Mouse (Mus musculus): ENCODE data around the gene Hand2. TPM values are rescaled to one million over a fixed set of nuclear protein-coding genes. Genes with fewer than 3 reads are reported as not detected.
A peak's percentile ranks its signal among the peaks of the same experiment; 100 is the strongest.

Gene Hand2
- polyA plus RNA-seq, 1 experiment: not detected

- no peak overlapping the region for H3K4me3 ChIP-seq
- TF ChIP-seq REST (IDR thresholded peaks at IDR 0.05; ENCODE audit: insufficient read depth, insufficient read length) (no peak), TCF12 (IDR thresholded peaks at IDR 0.05; ENCODE audit: insufficient read depth, poor library complexity, severe bottlenecking) (no peak), E2F4 (IDR thresholded peaks at IDR 0.05; ENCODE audit: insufficient read depth) (no peak)
- peaks cover 31% of the 10 kb centered on the region for H3K27me3 ChIP-seq (ENCODE audit: control insufficient read depth, insufficient read depth, insufficient read length)
- no peaks in the 10 kb centered on the region for H3K79me2 ChIP-seq (ENCODE audit: control insufficient read depth, insufficient read depth)
- no peak overlapping the region for H3ac ChIP-seq (ENCODE audit: control insufficient read depth, insufficient read length)
- no peaks in the 10 kb centered on the region for H3K36me3 ChIP-seq (ENCODE audit: control insufficient read depth, insufficient read depth)
- H3K4me2 ChIP-seq (ENCODE audit: low read depth): no peak overlapping the region
Measured at GRCm38 (mm10) chr8:57339711-57340650, 19.2 kb downstream of the Hand2 start.

GRCm38 (mm10) chr8:57340840-57341540, 20.2 kb downstream of the Hand2 start:
- Histone ChIP-seq H3K27me3 (ENCODE audit: control insufficient read depth, insufficient read depth, insufficient read length) (peaks cover 34% of the 10 kb centered on the region), H3ac (ENCODE audit: control insufficient read depth, insufficient read length) (no peak overlapping the region), H3K36me3 (ENCODE audit: control insufficient read depth, insufficient read depth) (no peaks in the 10 kb centered on the region), H3K4me2 (ENCODE audit: low read depth) (peak overlapping the region; percentile 2), H3K79me2 (ENCODE audit: control insufficient read depth, insufficient read depth) (no peaks in the 10 kb centered on the region), H3K4me3 (no peak overlapping the region)
- no peak for TF ChIP-seq USF1 (IDR thresholded peaks at IDR 0.05; ENCODE audit: low read depth)
- TF ChIP-seq TCF12 (IDR thresholded peaks at IDR 0.05; ENCODE audit: insufficient read depth, poor library complexity, severe bottlenecking): no peak
- TF ChIP-seq POLR2AphosphoS2 (IDR thresholded peaks at IDR 0.05; ENCODE audit: insufficient read length, low read depth): no peak
- no peak for TF ChIP-seq TCF3 (IDR thresholded peaks at IDR 0.05; ENCODE audit: insufficient read length, low read depth)
- no peak for TF ChIP-seq CEBPB (IDR thresholded peaks at IDR 0.05; ENCODE audit: insufficient read depth, poor library complexity, severe bottlenecking)
- TF ChIP-seq SRF (IDR thresholded peaks at IDR 0.05; ENCODE audit: control insufficient read depth, insufficient read length, low read depth): no peak
- no peak for TF ChIP-seq REST (IDR thresholded peaks at IDR 0.05; ENCODE audit: insufficient read depth, insufficient read length)
- TF ChIP-seq MYOD1 (IDR thresholded peaks at IDR 0.05; ENCODE audit: control insufficient read depth in 1 of 3, insufficient read length in 2 of 3, low read depth in 2 of 3): no peak
- no peak for TF ChIP-seq E2F4 (IDR thresholded peaks at IDR 0.05; ENCODE audit: insufficient read depth)
- no peak for TF ChIP-seq MAX (IDR thresholded peaks at IDR 0.05; ENCODE audit: low read depth)
- TF ChIP-seq MYOG (IDR thresholded peaks at IDR 0.05; ENCODE audit: control insufficient read depth in 1 of 3, insufficient read depth in 1 of 3, insufficient read length in 2 of 3, low read depth in 2 of 3): no peak
- TF ChIP-seq POLR2A (IDR thresholded peaks at IDR 0.05; ENCODE audit: insufficient read length, low read depth): no peak

- H3K36me3 ChIP-seq (ENCODE audit: control insufficient read depth, insufficient read depth): no peaks in the 10 kb centered on the region
- H3K4me3 ChIP-seq: no peak overlapping the region
- peaks cover 36% of the 10 kb centered on the region for H3K27me3 ChIP-seq (ENCODE audit: control insufficient read depth, insufficient read depth, insufficient read length)
- H3K79me2 ChIP-seq (ENCODE audit: control insufficient read depth, insufficient read depth): no peaks in the 10 kb centered on the region
- no peak overlapping the region for H3ac ChIP-seq (ENCODE audit: control insufficient read depth, insufficient read length)
- TF ChIP-seq POLR2A (IDR thresholded peaks at IDR 0.05; ENCODE audit: insufficient read length, low read depth): no peak
- no peak for TF ChIP-seq E2F4 (IDR thresholded peaks at IDR 0.05; ENCODE audit: insufficient read depth)
- no peak overlapping the region for H3K4me2 ChIP-seq (ENCODE audit: low read depth)
Measured at GRCm38 (mm10) chr8:57341541-57341840, 20.7 kb downstream of the Hand2 start.

- H3K4me2 ChIP-seq (ENCODE audit: low read depth): no peak overlapping the region
Measured at GRCm38 (mm10) chr8:57342386-57343090, 21.8 kb downstream of the Hand2 start.

More at GRCm38 (mm10) chr8:57342386-57343090, 21.8 kb downstream of the Hand2 start:
- no peak overlapping the region for H3ac ChIP-seq (ENCODE audit: control insufficient read depth, insufficient read length)
- no peak for TF ChIP-seq USF1 (IDR thresholded peaks at IDR 0.05; ENCODE audit: low read depth)
- TF ChIP-seq MYOG (IDR thresholded peaks at IDR 0.05; ENCODE audit: control insufficient read depth in 1 of 3, insufficient read depth in 1 of 3, insufficient read length in 2 of 3, low read depth in 2 of 3): no peak
- TF ChIP-seq CEBPB (IDR thresholded peaks at IDR 0.05; ENCODE audit: insufficient read depth, poor library complexity, severe bottlenecking): no peak
- no peak for TF ChIP-seq TCF12 (IDR thresholded peaks at IDR 0.05; ENCODE audit: insufficient read depth, poor library complexity, severe bottlenecking)
- TF ChIP-seq POLR2A (IDR thresholded peaks at IDR 0.05; ENCODE audit: insufficient read length, low read depth): no peak
- no peak for TF ChIP-seq SRF (IDR thresholded peaks at IDR 0.05; ENCODE audit: control insufficient read depth, insufficient read length, low read depth)
- no peak for TF ChIP-seq E2F4 (IDR thresholded peaks at IDR 0.05; ENCODE audit: insufficient read depth)
- TF ChIP-seq MYOD1 (IDR thresholded peaks at IDR 0.05; ENCODE audit: control insufficient read depth in 1 of 3, insufficient read length in 2 of 3, low read depth in 2 of 3): no peak
- TF ChIP-seq POLR2AphosphoS2 (IDR thresholded peaks at IDR 0.05; ENCODE audit: insufficient read length, low read depth): no peak
- no peak for TF ChIP-seq MAX (IDR thresholded peaks at IDR 0.05; ENCODE audit: low read depth)
- no peak for TF ChIP-seq TCF3 (IDR thresholded peaks at IDR 0.05; ENCODE audit: insufficient read length, low read depth)
- TF ChIP-seq REST (IDR thresholded peaks at IDR 0.05; ENCODE audit: insufficient read depth, insufficient read length): no peak
- peaks cover 46% of the 10 kb centered on the region for H3K27me3 ChIP-seq (ENCODE audit: control insufficient read depth, insufficient read depth, insufficient read length)
- H3K4me3 ChIP-seq: no peak overlapping the region
- no peaks in the 10 kb centered on the region for H3K36me3 ChIP-seq (ENCODE audit: control insufficient read depth, insufficient read depth)
- no peaks in the 10 kb centered on the region for H3K79me2 ChIP-seq (ENCODE audit: control insufficient read depth, insufficient read depth)

All from myocyte (in vitro differentiated cells).